Mouse (Mus musculus): Measurements from ENCODE around the gene Mrpl45. TPM values are rescaled to one million over a fixed set of nuclear protein-coding genes. Genes with fewer than 3 reads are reported as not detected.

Mrpl45 gene
- polyA plus RNA-seq, 1 experiment from 2014 or later: 51.2 TPM

DNA sequence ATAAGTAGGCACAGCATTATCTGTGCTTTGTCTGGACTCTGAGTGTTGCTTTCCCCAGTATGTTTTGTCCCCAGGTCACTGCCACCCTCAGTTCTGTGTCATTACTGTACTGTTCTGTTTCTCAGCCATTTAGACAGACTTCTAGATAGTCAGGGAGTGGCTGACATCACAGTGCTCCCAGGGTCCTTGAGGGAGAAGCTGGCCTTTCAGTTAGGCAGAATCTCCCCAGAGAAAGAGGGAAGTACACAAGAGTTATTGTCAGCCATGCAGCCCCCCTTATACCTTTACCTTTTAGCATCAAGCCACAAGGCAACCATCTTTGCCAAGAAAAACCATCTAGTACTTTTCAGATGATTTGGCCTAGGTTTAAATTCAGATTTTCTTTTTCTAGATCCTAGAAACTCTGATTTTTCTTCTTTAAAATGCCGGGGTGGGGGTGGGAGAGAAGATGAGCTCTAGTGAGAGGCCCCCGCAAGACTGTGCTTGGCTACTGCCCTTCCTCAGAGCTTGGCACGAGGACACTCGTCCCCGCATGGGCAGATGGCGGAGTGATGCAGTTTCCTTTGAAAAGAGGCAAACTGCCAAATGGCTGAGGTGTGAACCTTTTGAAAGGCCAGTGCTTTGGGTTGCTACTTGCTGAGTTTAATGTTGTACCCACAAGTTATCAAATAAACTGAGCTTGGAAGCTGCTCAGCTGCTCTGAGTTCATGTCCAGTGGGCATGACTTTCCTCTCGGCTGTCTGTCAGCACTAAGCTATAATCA, 55.0 kb downstream of the Mrpl45 start:
- ATAC-seq (ENCODE audit: insufficient number of reproducible peaks, insufficient read depth, low FRiP score, low TSS enrichment, low read depth): no peak
- H3K27ac ChIP-seq: no peak overlapping the region
- H3K36me3 ChIP-seq: peaks cover 27% of the 10 kb centered on the region
- H3K4me2 ChIP-seq: no peak overlapping the region
- no peak overlapping the region for H3K9ac ChIP-seq (replicated peaks)
- H3K27me3 ChIP-seq: no peaks in the 10 kb centered on the region
- WGBS: 65% methylated on average over 7 of the region's 7 CpGs
- peaks cover 2% of the 10 kb centered on the region for H3K4me1 ChIP-seq (replicated peaks)
- no peak overlapping the region for H3K4me3 ChIP-seq (replicated peaks)
- H3K9me3 ChIP-seq: no peaks in the 10 kb centered on the region

DNA sequence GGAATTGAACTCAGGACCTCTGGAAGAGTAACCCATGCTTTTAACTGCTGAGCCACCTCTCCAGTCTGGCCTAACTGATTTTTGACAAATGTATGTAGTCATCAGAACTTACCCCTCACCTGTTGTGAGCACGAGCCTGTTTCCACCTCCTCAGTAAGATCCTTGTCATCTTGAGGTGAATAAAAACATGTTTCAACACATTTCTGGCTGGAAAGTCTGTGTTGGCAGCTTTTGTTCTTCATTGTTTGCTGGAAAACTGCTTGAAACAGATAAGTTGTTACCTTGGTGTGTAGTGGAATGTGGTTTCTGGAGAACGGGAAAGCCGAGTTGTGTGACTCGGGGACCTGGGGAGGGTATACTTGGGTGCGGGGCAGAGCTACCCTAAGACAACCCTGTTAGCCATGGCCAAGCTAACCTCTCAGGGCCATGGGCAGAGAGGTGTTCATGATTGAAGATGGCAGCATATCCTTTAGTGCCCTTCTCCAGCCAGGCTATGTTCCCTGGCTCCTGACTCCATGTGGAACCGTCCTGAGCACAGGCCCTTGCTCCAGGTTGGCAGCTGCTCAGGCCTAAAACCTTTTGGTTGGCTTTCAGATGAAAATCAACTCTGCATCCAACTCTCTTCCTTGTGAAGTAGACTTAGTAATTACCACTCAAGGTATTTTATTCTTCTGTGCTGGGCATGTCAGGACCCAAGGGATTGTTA, 56.8 kb downstream of the Mrpl45 start:
- whole genome bisulfite sequencing: 83% methylated on average over 6 of the region's 6 CpGs
- Histone ChIP-seq H3K36me3 (peaks cover 45% of the 10 kb centered on the region), H3K27ac (no peak overlapping the region), H3K4me2 (no peak overlapping the region), H3K9me3 (no peaks in the 10 kb centered on the region), H3K4me1 (replicated peaks) (no peaks in the 10 kb centered on the region), H3K9ac (replicated peaks) (no peak overlapping the region), H3K27me3 (no peaks in the 10 kb centered on the region), H3K4me3 (replicated peaks) (no peak overlapping the region)
- ATAC-seq (ENCODE audit: insufficient number of reproducible peaks, insufficient read depth, low FRiP score, low TSS enrichment, low read depth): no peak

DNA sequence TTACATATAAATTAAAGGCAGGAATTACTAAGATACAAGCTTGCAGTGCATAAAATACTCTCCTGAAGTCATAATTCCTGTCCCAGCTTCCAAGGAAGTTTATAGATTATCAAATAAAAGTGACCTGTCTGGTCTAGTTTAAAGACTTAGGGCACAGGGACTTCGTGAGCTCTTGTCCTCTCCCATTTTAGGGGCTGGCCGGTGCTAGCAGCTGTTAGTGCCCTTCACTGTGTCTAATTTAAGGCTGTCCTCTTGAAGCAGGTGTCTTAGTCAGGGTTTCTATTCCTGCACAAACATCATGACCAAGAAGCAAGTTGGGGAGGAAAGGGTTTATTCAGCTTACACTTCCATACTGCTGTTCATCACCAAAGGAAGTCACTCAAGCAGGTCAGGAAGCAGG, 57.9 kb downstream of the Mrpl45 start:
- no peaks in the 10 kb centered on the region for H3K27me3 ChIP-seq
- ATAC-seq (ENCODE audit: insufficient number of reproducible peaks, insufficient read depth, low FRiP score, low TSS enrichment, low read depth): no peak
- no peak overlapping the region for H3K4me2 ChIP-seq
- H3K9ac ChIP-seq (replicated peaks): no peak overlapping the region
- no peaks in the 10 kb centered on the region for H3K4me1 ChIP-seq (replicated peaks)
- H3K27ac ChIP-seq: no peak overlapping the region
- 78% methylated on average over 2 of the region's 2 CpGs for WGBS
- no peak overlapping the region for H3K4me3 ChIP-seq (replicated peaks)
- H3K9me3 ChIP-seq: no peaks in the 10 kb centered on the region
- peaks cover 49% of the 10 kb centered on the region for H3K36me3 ChIP-seq

Other genes starting within 250 kb of the Mrpl45 start
- gene Tbx21, start 200.4 kb upstream of the Mrpl45 start, polyA plus RNA-seq (2016; fragmentation: Nextera tagmentation; extraction: Ambion mirVana): 0.17 TPM in 1 of 2 replicates, not detected in the other
- 8.0 and 8.7 TPM in 2 replicates for gene Tbkbp1, start 164.2 kb upstream of the Mrpl45 start, polyA plus RNA-seq (2016; fragmentation: Nextera tagmentation; extraction: Ambion mirVana)
- 60.2 and 62.7 TPM in 2 replicates for gene Kpnb1, start 127.8 kb upstream of the Mrpl45 start, polyA plus RNA-seq (2016; fragmentation: Nextera tagmentation; extraction: Ambion mirVana)
- gene Npepps, start 35.1 kb upstream of the Mrpl45 start, polyA plus RNA-seq (2016; fragmentation: Nextera tagmentation; extraction: Ambion mirVana): 81.1 and 85.8 TPM in 2 replicates
- 0.05 and 0.14 TPM in 2 replicates for gene Gpr179, start 36.4 kb downstream of the Mrpl45 start, polyA plus RNA-seq (2016; fragmentation: Nextera tagmentation; extraction: Ambion mirVana)
- gene Socs7, start 46.8 kb downstream of the Mrpl45 start, polyA plus RNA-seq (2016; fragmentation: Nextera tagmentation; extraction: Ambion mirVana): 5.1 and 5.5 TPM in 2 replicates
- 7.3 and 7.4 TPM in 2 replicates for gene Arhgap23, start 99.8 kb downstream of the Mrpl45 start, polyA plus RNA-seq (2016; fragmentation: Nextera tagmentation; extraction: Ambion mirVana)
- gene 4933428G20Rik, start 184.6 kb downstream of the Mrpl45 start, polyA plus RNA-seq (2016; fragmentation: Nextera tagmentation; extraction: Ambion mirVana): 0.36 and 1.4 TPM in 2 replicates